Comparison of ENCODE assay signal across 8 mouse cellular contexts in genomic region chr2:28523643-28524117, GRCm38 (mm10). TPM values are rescaled to one million over a fixed set of nuclear protein-coding genes. Genes with fewer than 3 reads are reported as not detected.
DNase-seq lines count a peak whose midpoint lies in the region; ATAC-seq and TF ChIP-seq lines count a peak whose summit lies in the region.

No protein-coding gene starts in this region.

- H3K9me3 ChIP-seq in CH12.LX (replicated peaks; ENCODE audit: low read length) = no peaks in the 10 kb centered on the region
- no peaks in the 10 kb centered on the region for H3K9me3 ChIP-seq in forebrain, embryonic 16.5 days (ENCODE audit: control insufficient read depth, low read length)

- intact Hi-C loops in heart, postnatal 25 days (cut with DNase I) = no loop called here

- H3K4me2 ChIP-seq in CH12.LX (ENCODE audit: insufficient read depth, low read depth, poor library complexity, severe bottlenecking) = no peak overlapping the region
- no peak overlapping the region for H3K4me2 ChIP-seq in forebrain, embryonic 16.5 days (ENCODE audit: low read length)

- peak; percentile 92 for ATAC-seq in forebrain, embryonic 16.5 days

- in situ Hi-C loops in CH12.LX (cut with MboI; ENCODE audit: low pct_ligation_motif_present, low pct_unique_long_range_greater_than_20kb, low sequenced_read_pairs) = no loop called here

- H3K4me1 ChIP-seq in CH12.LX (ENCODE audit: control insufficient read depth in 1 of 2, insufficient read depth in 2 of 2) = peaks cover 40 to 83% of the 10 kb centered on the region in 2 experiments
- H3K4me1 ChIP-seq in brown adipose tissue, adult 24 weeks (ENCODE audit: control insufficient read depth, insufficient read depth, insufficient read length, low read length) = peaks cover 39% of the 10 kb centered on the region
- peaks cover 67% of the 10 kb centered on the region for H3K4me1 ChIP-seq in forebrain, embryonic 16.5 days (replicated peaks; ENCODE audit: control insufficient read depth, insufficient read depth, low read length)

- no peaks in the 10 kb centered on the region for H3K27me3 ChIP-seq in CH12.LX (replicated peaks)
- no peaks in the 10 kb centered on the region for H3K27me3 ChIP-seq in forebrain, embryonic 16.5 days (replicated peaks; ENCODE audit: control insufficient read depth, insufficient read depth, low read length)

- WGBS in forebrain, embryonic 16.5 days = 6% methylated on average over 5 of the region's 5 CpGs
- 9% methylated on average over 5 of the region's 5 CpGs for WGBS in large intestine, adult 2 months

- H3K4me3 ChIP-seq in CH12.LX (replicated peaks in 1 of 3; ENCODE audit: low read depth in 2 of 3, low read length in 2 of 3, poor library complexity in 1 of 3) = no peak overlapping the region
- H3K4me3 ChIP-seq in brown adipose tissue, adult 24 weeks (ENCODE audit: insufficient read depth, low read depth, low read length) = no peak overlapping the region
- H3K4me3 ChIP-seq in forebrain, embryonic 16.5 days (replicated peaks; ENCODE audit: low read length) = no peak overlapping the region

- peaks cover 0 to 8% of the 10 kb centered on the region in 2 experiments for H3K36me3 ChIP-seq in CH12.LX (replicated peaks in 1 of 2; ENCODE audit: control insufficient read depth in 1 of 2, insufficient read depth in 1 of 2, low read length in 1 of 2)
- no peaks in the 10 kb centered on the region for H3K36me3 ChIP-seq in forebrain, embryonic 16.5 days (ENCODE audit: control insufficient read depth, insufficient read depth)

- TF ChIP-seq POLR2A in CH12.LX (IDR thresholded peaks at IDR 0.05; ENCODE audit: low read depth, low read length) = no peak

- dilution Hi-C loops in CH12.LX (cut with MboI; ENCODE audit: extremely low pct_ligation_motif_present, extremely low pct_unique_long_range_greater_than_20kb, low sequenced_read_pairs) = no loop called here

- TF ChIP-seq EP300 in CH12.LX (IDR thresholded peaks at IDR 0.05; ENCODE audit: low read length) = no peak

- H3K9ac ChIP-seq in CH12.LX (ENCODE audit: insufficient read depth, low read depth) = no peak overlapping the region
- H3K9ac ChIP-seq in forebrain, embryonic 16.5 days (replicated peaks; ENCODE audit: low read depth, low read length) = no peak overlapping the region

- no peaks in the 10 kb centered on the region for H3K79me2 ChIP-seq in CH12.LX (replicated peaks; ENCODE audit: control insufficient read depth, extremely low read depth, insufficient read depth, poor library complexity, severe bottlenecking)

- no peak overlapping the region for H3K27ac ChIP-seq in CH12.LX (ENCODE audit: insufficient read depth, low read depth)
- peak overlapping the region; percentile 22; the same call in 1 of the 2 replicates for H3K27ac ChIP-seq in brown adipose tissue, adult 24 weeks (replicated peaks; ENCODE audit: low read depth, low read length)
- H3K27ac ChIP-seq in forebrain, embryonic 16.5 days (ENCODE audit: low read length) = peak overlapping the region; percentile 75

- TF ChIP-seq CTCF in CH12.LX (conservative IDR thresholded peaks at IDR 0.05 in 1 of 2, IDR thresholded peaks at IDR 0.05 in 1 of 2; ENCODE audit: low read depth in 2 of 2, low read length in 2 of 2) = no peak

- peak; percentile 55 for DNase-seq in CH12.LX (ENCODE audit: extremely low read depth)
- peak; percentile 73 for DNase-seq in heart, postnatal 25 days (ENCODE audit: low spot score)
- peak; percentile 92 for DNase-seq in large intestine, adult 2 months (ENCODE audit: low read depth, low spot score)
- peak; percentile 93 to 94 for DNase-seq in lung, adult 18-20 months
- peak; percentile 84 for DNase-seq in ovary, adult 18-20 months (ENCODE audit: low spot score)
- DNase-seq in spleen, postnatal 14 days (ENCODE audit: low spot score in 2 of 2) = no peak

- no peak for TF ChIP-seq RAD21 in CH12.LX (IDR thresholded peaks at IDR 0.05; ENCODE audit: low read depth, low read length)

TF ChIP-seq in CH12.LX, 34 proteins besides CTCF, POLR2A, EP300 and RAD21:
- TF ChIP-seq TBP (conservative IDR thresholded peaks at IDR 0.05; ENCODE audit: low read depth, low read length) (no peak), MAFK (IDR thresholded peaks at IDR 0.05; ENCODE audit: insufficient replicate concordance, low read length) (no peak), USF2 (conservative IDR thresholded peaks at IDR 0.05; ENCODE audit: low read depth, low read length) (no peak), ETS1 (conservative IDR thresholded peaks at IDR 0.05; ENCODE audit: low read depth, low read length) (no peak), E2F4 (IDR thresholded peaks at IDR 0.05; ENCODE audit: insufficient replicate concordance, low read depth, low read length) (no peak), JUN (IDR thresholded peaks at IDR 0.05; ENCODE audit: insufficient read depth, low read depth, low read length) (no peak), USF1 (IDR thresholded peaks at IDR 0.05; ENCODE audit: low read depth, low read length) (no peak), MYC (IDR thresholded peaks at IDR 0.05; ENCODE audit: low read depth, low read length) (no peak), MAZ (IDR thresholded peaks at IDR 0.05; ENCODE audit: low read depth, low read length) (no peak), ELF1 (IDR thresholded peaks at IDR 0.05; ENCODE audit: low read depth, low read length) (no peak)

RNA-seq across cellular contexts. Expression of gene Ralgds, which starts 10.8 kb away (rescaled TPM):
- total RNA-seq in CH12.LX (2012; rRNA removed) = 11.0 and 11.4 TPM in 2 replicates
- 4.1 and 4.8 TPM in 2 replicates for total RNA-seq in CH12.LX (2014; rRNA removed)
- 6.6 and 7.4 TPM in 2 replicates for polyA plus RNA-seq in CH12.LX (2012; ENCODE audit: insufficient read length, low read depth)
- 5.7 and 6.1 TPM in 2 replicates for polyA plus RNA-seq in brown adipose tissue, adult 24 weeks (2012; ENCODE audit: insufficient read depth, insufficient read length, missing spikeins)
- 83.5 and 83.7 TPM in 2 replicates for polyA plus RNA-seq in forebrain, embryonic 16.5 days (2015; fragmentation: Nextera tagmentation; extraction: Ambion mirVana)
- total RNA-seq in heart, postnatal 25 days (2021) = 10 to 100 TPM; 11.9 to 13.8 TPM
- polyA plus RNA-seq in large intestine, adult 2 months (2012; rRNA removed) = 60.9 and 80.2 TPM in 2 replicates

RNA-seq across cellular contexts. Expression of gene Gm10134, which starts 17.8 kb away (rescaled TPM):
- not detected in 2 replicates for total RNA-seq in CH12.LX (2012; rRNA removed)
- total RNA-seq in CH12.LX (2014; rRNA removed) = not detected in 2 replicates
- polyA plus RNA-seq in CH12.LX (2012; ENCODE audit: insufficient read length, low read depth) = not detected in 2 replicates
- not detected in 2 replicates for polyA plus RNA-seq in brown adipose tissue, adult 24 weeks (2012; ENCODE audit: insufficient read depth, insufficient read length, missing spikeins)
- polyA plus RNA-seq in forebrain, embryonic 16.5 days (2015; fragmentation: Nextera tagmentation; extraction: Ambion mirVana) = 1.8 and 2.4 TPM in 2 replicates
- total RNA-seq in heart, postnatal 25 days (2021) = 1 to 10 TPM in 1 of 2 experiments, not detected in 1; 1.4 TPM
- polyA plus RNA-seq in large intestine, adult 2 months (2012; rRNA removed) = 1.6 and 3.2 TPM in 2 replicates

RNA-seq across cellular contexts. Expression of gene Gbgt1, which starts 27.0 kb away (rescaled TPM):
- not detected in 2 replicates for total RNA-seq in CH12.LX (2012; rRNA removed)
- total RNA-seq in CH12.LX (2014; rRNA removed) = not detected in 2 replicates
- polyA plus RNA-seq in CH12.LX (2012; ENCODE audit: insufficient read length, low read depth) = not detected in 2 replicates
- polyA plus RNA-seq in brown adipose tissue, adult 24 weeks (2012; ENCODE audit: insufficient read depth, insufficient read length, missing spikeins) = not detected in 2 replicates
- 0.51 and 1.2 TPM in 2 replicates for polyA plus RNA-seq in forebrain, embryonic 16.5 days (2015; fragmentation: Nextera tagmentation; extraction: Ambion mirVana)
- total RNA-seq in heart, postnatal 25 days (2021) = 1 to 10 TPM; 1.7 to 3.1 TPM
- polyA plus RNA-seq in large intestine, adult 2 months (2012; rRNA removed) = 5.6 and 10.1 TPM in 2 replicates

RNA-seq across cellular contexts. Expression of gene Cel, which starts 39.5 kb away (rescaled TPM):
- total RNA-seq in CH12.LX (2012; rRNA removed) (not detected in 2 replicates), CH12.LX (2014; rRNA removed) (not detected in 2 replicates)
- polyA plus RNA-seq in CH12.LX (2012; ENCODE audit: insufficient read length, low read depth) = not detected in 2 replicates
- polyA plus RNA-seq in brown adipose tissue, adult 24 weeks (2012; ENCODE audit: insufficient read depth, insufficient read length, missing spikeins) = not detected in 2 replicates
- polyA plus RNA-seq in forebrain, embryonic 16.5 days (2015; fragmentation: Nextera tagmentation; extraction: Ambion mirVana) = not detected in 2 replicates
- not detected for total RNA-seq in heart, postnatal 25 days (2021)
- polyA plus RNA-seq in large intestine, adult 2 months (2012; rRNA removed) = 0.27 and 0.48 TPM in 2 replicates

RNA-seq across cellular contexts. Expression of gene Mrps2, which starts 55.8 kb away (rescaled TPM):
- total RNA-seq in CH12.LX (2012; rRNA removed) (21.3 and 28.7 TPM in 2 replicates), CH12.LX (2014; rRNA removed) (45.5 and 46.6 TPM in 2 replicates)
- 73.3 and 78.5 TPM in 2 replicates for polyA plus RNA-seq in CH12.LX (2012; ENCODE audit: insufficient read length, low read depth)
- 71.5 and 85.2 TPM in 2 replicates for polyA plus RNA-seq in brown adipose tissue, adult 24 weeks (2012; ENCODE audit: insufficient read depth, insufficient read length, missing spikeins)
- 50.9 and 60.0 TPM in 2 replicates for polyA plus RNA-seq in forebrain, embryonic 16.5 days (2015; fragmentation: Nextera tagmentation; extraction: Ambion mirVana)
- total RNA-seq in heart, postnatal 25 days (2021) = 10 to 100 TPM; 43.0 to 43.9 TPM
- 35.9 and 40.6 TPM in 2 replicates for polyA plus RNA-seq in large intestine, adult 2 months (2012; rRNA removed)

Comparison
In these comparisons a context has a peak if more than half of its experiments do, and no peak if none do; other contexts are left out.
1. DNase-seq: peak in CH12.LX (single experiment), heart, postnatal 25 days (single experiment), large intestine, adult 2 months (single experiment), lung, adult 18-20 months (2 of 2) and ovary, adult 18-20 months (single experiment); none in spleen, postnatal 14 days (0 of 2).